Mouse (Mus musculus): ENCODE results near the gene Cacnb2. TPM values are rescaled to one million over a fixed set of nuclear protein-coding genes. Genes with fewer than 3 reads are reported as not detected.

Cacnb2 gene
- polyA plus RNA-seq, 1 experiment from 2014 or later: 12.2 TPM

DNA sequence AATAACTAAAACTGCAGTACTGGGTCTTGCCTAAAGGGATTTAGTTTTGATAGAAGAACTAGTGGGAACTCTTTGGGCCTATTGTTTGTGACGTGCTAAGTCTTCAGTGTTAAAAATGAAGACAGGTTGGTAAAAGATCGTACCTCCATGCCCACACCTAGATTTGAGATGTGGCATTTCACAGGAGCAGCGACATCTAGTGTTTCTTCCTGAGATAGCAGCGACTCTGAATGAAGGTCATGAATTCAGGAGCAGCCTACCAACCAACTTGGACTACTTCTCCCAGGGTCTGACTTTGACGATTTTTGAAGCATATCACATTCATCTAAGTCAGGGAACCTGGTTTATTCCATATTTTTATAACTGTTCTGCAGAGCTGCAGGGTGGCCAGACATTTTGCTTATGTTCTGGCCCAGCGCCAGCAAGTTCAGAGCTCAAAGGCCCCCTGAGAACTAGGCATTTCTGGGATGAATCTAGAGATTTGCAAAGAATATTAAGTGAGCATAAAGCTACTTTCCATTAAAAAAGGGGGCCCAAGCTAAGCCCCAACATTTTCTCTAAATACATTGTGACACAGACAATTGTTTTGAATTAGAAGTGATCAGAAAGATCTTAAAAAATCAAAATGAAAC is 74.1 kb downstream of the Cacnb2 start:
- Histone ChIP-seq H3K4me2 (0 out of 2 replicates have a peak overlapping the region, but pooled peaks have one; percentile 6), H3K27ac (ENCODE audit: low read depth, low read length) (no peak overlapping the region), H3K36me3 (ENCODE audit: control insufficient read depth, insufficient read depth, low read length) (no peaks in the 10 kb centered on the region), H3K4me1 (ENCODE audit: control insufficient read depth, insufficient read depth, low read length) (0 out of 2 replicates have a peak, but pooled peaks cover 5% of the 10 kb centered on the region), H3K9me3 (replicated peaks; ENCODE audit: control insufficient read depth, low read length) (no peaks in the 10 kb centered on the region), H3K27me3 (ENCODE audit: control insufficient read depth, insufficient read depth, low read length) (no peaks in the 10 kb centered on the region), H3K4me3 (ENCODE audit: low read depth, low read length) (no peak overlapping the region), H3K9ac (ENCODE audit: low read depth, low read length) (no peak overlapping the region)
- WGBS (ENCODE audit: insufficient replicate concordance): 18% methylated on average over 6 of the region's 6 CpGs
- ATAC-seq (replicated peaks; ENCODE audit: insufficient number of reproducible peaks, low FRiP score, low TSS enrichment): no peak

DNA sequence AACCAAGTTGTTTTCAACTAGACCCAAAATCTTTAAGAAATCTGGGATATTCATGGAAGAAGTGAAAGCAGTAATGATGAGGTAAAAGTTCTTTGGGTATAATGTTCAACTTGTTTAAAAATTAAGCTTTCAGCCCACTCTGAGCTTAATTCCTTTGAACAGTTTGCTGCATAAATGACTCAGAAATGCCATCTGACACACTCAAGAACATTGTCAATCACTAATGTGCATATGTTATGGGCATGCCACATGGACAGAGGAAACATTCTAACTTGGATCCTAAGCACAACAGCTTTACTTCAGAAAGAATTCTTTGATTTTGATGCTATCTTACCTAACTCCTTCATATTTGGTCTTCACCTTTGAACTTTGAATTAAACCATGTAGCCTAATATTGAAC is 81.3 kb downstream of the Cacnb2 start:
- H3K4me3 ChIP-seq (ENCODE audit: low read depth, low read length): no peak overlapping the region
- H3K27me3 ChIP-seq (ENCODE audit: control insufficient read depth, insufficient read depth, low read length): no peaks in the 10 kb centered on the region
- H3K9ac ChIP-seq (ENCODE audit: low read depth, low read length): no peak overlapping the region
- no peaks in the 10 kb centered on the region for H3K36me3 ChIP-seq (ENCODE audit: control insufficient read depth, insufficient read depth, low read length)
- no peak overlapping the region for H3K27ac ChIP-seq (ENCODE audit: low read depth, low read length)
- ATAC-seq (replicated peaks; ENCODE audit: insufficient number of reproducible peaks, low FRiP score, low TSS enrichment): no peak
- no peaks in the 10 kb centered on the region for H3K9me3 ChIP-seq (replicated peaks; ENCODE audit: control insufficient read depth, low read length)
- no peaks in the 10 kb centered on the region; the same call in 1 of the 2 replicates for H3K4me1 ChIP-seq (ENCODE audit: control insufficient read depth, insufficient read depth, low read length)
- H3K4me2 ChIP-seq: no peak overlapping the region

DNA sequence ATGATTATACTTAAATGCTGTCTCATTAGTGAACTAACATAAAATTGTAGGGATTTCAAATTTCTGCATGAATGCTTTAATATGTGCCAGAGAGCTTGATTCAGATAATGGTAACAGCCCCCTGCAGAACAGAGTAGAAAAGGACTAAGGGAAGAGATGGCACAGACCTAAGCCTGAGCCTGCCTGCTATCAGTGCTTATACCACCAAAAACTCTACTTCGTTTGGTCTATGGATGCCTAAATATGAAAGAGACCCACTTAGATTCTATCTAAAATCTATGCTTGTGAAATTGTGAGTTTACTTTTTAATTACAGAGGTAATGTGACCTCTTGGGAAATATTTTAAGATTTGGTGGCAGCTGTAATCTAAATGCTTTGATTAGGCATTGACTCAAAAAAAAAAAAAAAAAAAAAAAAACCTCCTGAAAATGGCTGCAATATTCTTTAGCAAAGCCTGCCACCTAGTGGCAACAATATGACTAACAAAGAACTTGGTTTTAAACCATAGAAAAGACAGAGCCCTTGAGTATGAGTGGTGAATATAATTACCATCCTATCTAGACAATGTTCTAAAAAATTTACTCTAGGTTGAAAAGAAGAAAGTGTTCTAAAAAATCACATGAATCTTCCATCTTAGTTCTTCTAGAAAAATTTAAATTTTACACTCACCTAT is 100.2 kb downstream of the Cacnb2 start:
- no peak overlapping the region for H3K27ac ChIP-seq (ENCODE audit: low read depth, low read length)
- H3K4me3 ChIP-seq (ENCODE audit: low read depth, low read length): no peak overlapping the region
- WGBS (ENCODE audit: insufficient replicate concordance): 62% methylated on average over 1 of the region's 1 CpGs
- no peak overlapping the region for H3K4me2 ChIP-seq
- no peaks in the 10 kb centered on the region for H3K4me1 ChIP-seq (ENCODE audit: control insufficient read depth, insufficient read depth, low read length)
- no peaks in the 10 kb centered on the region for H3K27me3 ChIP-seq (ENCODE audit: control insufficient read depth, insufficient read depth, low read length)
- H3K9me3 ChIP-seq (replicated peaks; ENCODE audit: control insufficient read depth, low read length): no peaks in the 10 kb centered on the region
- H3K9ac ChIP-seq (ENCODE audit: low read depth, low read length): no peak overlapping the region
- no peaks in the 10 kb centered on the region for H3K36me3 ChIP-seq (ENCODE audit: control insufficient read depth, insufficient read depth, low read length)
- no peak for ATAC-seq (replicated peaks; ENCODE audit: insufficient number of reproducible peaks, low FRiP score, low TSS enrichment)

DNA sequence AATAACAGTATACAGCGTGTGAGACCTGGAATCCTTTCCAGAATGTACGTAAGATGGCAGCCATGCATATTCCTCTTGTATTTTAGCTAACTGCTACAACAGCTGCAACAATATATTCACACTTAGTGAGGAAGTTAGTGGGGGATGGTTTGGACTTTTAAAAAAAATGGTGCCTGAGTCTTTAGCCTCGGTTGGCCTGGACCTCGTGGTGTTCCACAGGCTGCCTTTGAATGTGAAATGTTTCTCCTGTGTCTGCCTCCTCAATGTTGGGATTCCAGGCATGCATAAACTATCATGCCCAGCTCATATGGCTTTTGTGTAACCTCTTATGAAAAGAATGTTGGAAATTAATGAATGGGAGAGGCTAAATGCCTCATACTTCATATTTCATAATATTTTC is 100.8 kb downstream of the Cacnb2 start:
- Histone ChIP-seq H3K4me3 (ENCODE audit: low read depth, low read length) (no peak overlapping the region), H3K9ac (ENCODE audit: low read depth, low read length) (no peak overlapping the region), H3K36me3 (ENCODE audit: control insufficient read depth, insufficient read depth, low read length) (no peaks in the 10 kb centered on the region), H3K4me2 (no peak overlapping the region), H3K27me3 (ENCODE audit: control insufficient read depth, insufficient read depth, low read length) (no peaks in the 10 kb centered on the region), H3K4me1 (ENCODE audit: control insufficient read depth, insufficient read depth, low read length) (no peaks in the 10 kb centered on the region), H3K27ac (ENCODE audit: low read depth, low read length) (no peak overlapping the region), H3K9me3 (replicated peaks; ENCODE audit: control insufficient read depth, low read length) (no peaks in the 10 kb centered on the region)
- no peak for ATAC-seq (replicated peaks; ENCODE audit: insufficient number of reproducible peaks, low FRiP score, low TSS enrichment)
- WGBS (ENCODE audit: insufficient replicate concordance): 83% methylated on average over 4 of the region's 4 CpGs

DNA sequence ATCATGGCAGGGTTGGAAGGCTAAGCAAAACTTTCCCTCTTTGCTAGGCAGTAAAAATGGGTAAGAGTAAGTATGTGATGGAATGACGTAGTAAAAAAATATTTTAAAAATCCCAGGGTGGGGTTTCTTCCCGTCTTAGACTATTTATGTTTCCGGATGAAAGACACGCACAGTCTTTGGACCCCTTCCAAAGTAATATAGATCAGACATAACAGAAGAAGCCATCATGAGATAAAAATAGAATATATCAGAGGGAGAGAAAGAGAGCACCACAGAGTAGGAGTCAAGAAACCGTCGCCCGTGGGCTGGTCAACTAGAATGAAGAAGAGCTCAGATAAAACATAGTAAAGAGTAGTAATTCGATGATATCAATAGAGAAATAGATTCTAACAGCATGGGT is 107.4 kb downstream of the Cacnb2 start:
- Histone ChIP-seq H3K27me3 (ENCODE audit: control insufficient read depth, insufficient read depth, low read length) (no peaks in the 10 kb centered on the region), H3K36me3 (ENCODE audit: control insufficient read depth, insufficient read depth, low read length) (no peaks in the 10 kb centered on the region), H3K9me3 (replicated peaks; ENCODE audit: control insufficient read depth, low read length) (no peaks in the 10 kb centered on the region), H3K4me2 (no peak overlapping the region), H3K4me3 (ENCODE audit: low read depth, low read length) (no peak overlapping the region), H3K4me1 (ENCODE audit: control insufficient read depth, insufficient read depth, low read length) (no peaks in the 10 kb centered on the region), H3K9ac (ENCODE audit: low read depth, low read length) (no peak overlapping the region), H3K27ac (ENCODE audit: low read depth, low read length) (no peak overlapping the region)
- no peak for ATAC-seq (replicated peaks; ENCODE audit: insufficient number of reproducible peaks, low FRiP score, low TSS enrichment)
- WGBS (ENCODE audit: insufficient replicate concordance): 74% methylated on average over 8 of the region's 8 CpGs

DNA sequence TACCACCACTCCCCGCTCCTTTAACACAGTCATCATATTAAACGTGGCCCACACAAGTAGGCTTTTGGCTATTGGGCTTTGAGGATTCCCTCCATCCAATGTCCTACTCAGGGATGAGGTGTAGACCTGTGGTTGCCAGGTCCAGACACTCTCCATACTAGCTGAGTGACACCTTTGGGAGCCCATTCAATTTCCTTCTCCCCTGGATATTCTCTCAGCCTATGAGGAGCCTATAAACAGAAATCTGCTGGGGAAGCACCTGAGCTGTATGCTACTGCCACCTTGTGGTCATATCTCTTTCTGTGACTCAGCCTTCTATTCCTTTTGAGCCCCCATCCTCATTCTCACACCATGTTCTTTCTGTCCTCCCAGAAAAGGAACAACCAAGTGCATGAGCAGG is 108.9 kb downstream of the Cacnb2 start:
- Histone ChIP-seq H3K36me3 (ENCODE audit: control insufficient read depth, insufficient read depth, low read length) (no peaks in the 10 kb centered on the region), H3K27me3 (ENCODE audit: control insufficient read depth, insufficient read depth, low read length) (no peaks in the 10 kb centered on the region), H3K4me1 (ENCODE audit: control insufficient read depth, insufficient read depth, low read length) (no peaks in the 10 kb centered on the region), H3K27ac (ENCODE audit: low read depth, low read length) (no peak overlapping the region), H3K4me3 (ENCODE audit: low read depth, low read length) (no peak overlapping the region), H3K4me2 (no peak overlapping the region), H3K9ac (ENCODE audit: low read depth, low read length) (no peak overlapping the region), H3K9me3 (replicated peaks; ENCODE audit: control insufficient read depth, low read length) (no peaks in the 10 kb centered on the region)
- 81% methylated on average over 2 of the region's 2 CpGs for WGBS (ENCODE audit: insufficient replicate concordance)
- ATAC-seq (replicated peaks; ENCODE audit: insufficient number of reproducible peaks, low FRiP score, low TSS enrichment): no peak

DNA sequence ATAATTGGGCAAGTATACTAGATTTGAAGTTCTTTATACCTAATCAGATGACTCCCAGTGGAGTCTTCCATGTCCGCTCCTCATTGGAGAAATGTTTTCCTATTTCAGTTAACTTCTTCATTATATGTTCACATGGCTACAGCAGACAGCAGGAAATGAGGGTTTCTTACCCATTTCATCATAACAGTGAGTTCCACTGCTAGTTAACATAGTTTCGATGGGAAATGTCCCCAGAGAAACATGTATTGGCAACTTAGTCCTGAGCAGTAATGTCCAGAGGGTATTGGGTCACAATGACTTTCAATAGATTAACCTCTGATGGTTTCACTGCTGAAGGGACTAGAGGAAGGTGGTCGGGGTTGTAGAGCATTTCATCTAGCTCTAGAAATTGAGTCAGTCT is 110.2 kb downstream of the Cacnb2 start:
- H3K27ac ChIP-seq (ENCODE audit: low read depth, low read length): no peak overlapping the region
- WGBS (ENCODE audit: insufficient replicate concordance): 89% methylated on average over 3 of the region's 3 CpGs
- H3K9ac ChIP-seq (ENCODE audit: low read depth, low read length): no peak overlapping the region
- no peaks in the 10 kb centered on the region for H3K9me3 ChIP-seq (replicated peaks; ENCODE audit: control insufficient read depth, low read length)
- no peak for ATAC-seq (replicated peaks; ENCODE audit: insufficient number of reproducible peaks, low FRiP score, low TSS enrichment)
- H3K4me2 ChIP-seq: no peak overlapping the region
- H3K4me3 ChIP-seq (ENCODE audit: low read depth, low read length): no peak overlapping the region
- no peaks in the 10 kb centered on the region for H3K27me3 ChIP-seq (ENCODE audit: control insufficient read depth, insufficient read depth, low read length)
- H3K4me1 ChIP-seq (ENCODE audit: control insufficient read depth, insufficient read depth, low read length): no peaks in the 10 kb centered on the region
- H3K36me3 ChIP-seq (ENCODE audit: control insufficient read depth, insufficient read depth, low read length): no peaks in the 10 kb centered on the region

DNA sequence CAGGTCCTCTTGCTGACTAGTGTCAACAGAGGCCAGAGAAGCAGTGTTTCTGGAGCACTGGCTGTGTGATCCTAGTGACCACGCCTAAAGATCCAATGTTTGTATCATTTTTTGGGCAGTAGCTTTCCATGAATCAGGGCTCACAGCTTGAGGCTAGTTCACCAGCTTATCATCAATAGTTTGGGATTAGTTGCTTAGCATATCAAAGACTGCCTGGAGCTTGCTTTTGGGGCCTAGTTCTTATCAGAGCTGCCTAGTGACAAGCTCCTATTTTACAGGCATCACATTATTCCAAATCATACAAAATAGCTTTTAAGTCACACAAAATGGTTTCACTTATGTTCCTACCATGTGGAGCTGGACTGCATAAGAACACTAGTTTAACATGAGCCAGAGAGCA is 113.8 kb downstream of the Cacnb2 start:
- Histone ChIP-seq H3K9ac (ENCODE audit: low read depth, low read length) (no peak overlapping the region), H3K4me1 (ENCODE audit: control insufficient read depth, insufficient read depth, low read length) (no peaks in the 10 kb centered on the region), H3K4me3 (ENCODE audit: low read depth, low read length) (no peak overlapping the region), H3K27ac (ENCODE audit: low read depth, low read length) (no peak overlapping the region), H3K36me3 (ENCODE audit: control insufficient read depth, insufficient read depth, low read length) (no peaks in the 10 kb centered on the region), H3K27me3 (ENCODE audit: control insufficient read depth, insufficient read depth, low read length) (no peaks in the 10 kb centered on the region), H3K9me3 (replicated peaks; ENCODE audit: control insufficient read depth, low read length) (no peaks in the 10 kb centered on the region), H3K4me2 (no peak overlapping the region)
- WGBS (ENCODE audit: insufficient replicate concordance): 56% methylated on average over 1 of the region's 1 CpGs
- no peak for ATAC-seq (replicated peaks; ENCODE audit: insufficient number of reproducible peaks, low FRiP score, low TSS enrichment)

DNA sequence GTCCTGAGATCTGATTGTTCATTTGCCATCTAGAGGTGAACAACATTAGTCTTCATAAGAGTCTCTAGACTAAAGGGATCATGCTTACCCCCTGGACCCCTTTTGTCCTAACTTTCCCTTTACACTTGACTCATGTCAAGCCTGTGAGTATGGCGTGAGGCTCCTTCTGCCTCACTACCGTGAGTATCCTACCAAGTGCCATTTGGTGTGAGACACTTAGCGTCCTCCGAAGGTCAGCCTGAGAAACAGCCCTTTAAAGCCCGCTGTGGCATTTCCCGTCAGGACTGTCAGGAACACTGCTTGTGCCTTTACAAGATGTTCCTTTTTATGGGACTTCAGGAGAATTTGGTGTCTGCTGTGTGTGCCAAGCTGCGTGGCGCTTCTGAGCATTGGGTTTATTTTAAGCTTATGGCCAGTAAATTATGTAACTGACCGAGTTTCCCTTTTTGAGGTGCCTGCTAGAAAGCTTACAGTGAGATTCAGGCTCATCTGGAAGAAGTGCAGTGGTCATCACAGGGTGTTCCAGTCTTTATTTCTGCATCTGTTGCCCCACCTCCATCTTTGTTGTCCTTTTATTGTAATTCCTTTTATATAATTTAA is 116.3 kb downstream of the Cacnb2 start:
- no peak overlapping the region for H3K27ac ChIP-seq (ENCODE audit: low read depth, low read length)
- no peak overlapping the region for H3K4me2 ChIP-seq
- no peak overlapping the region for H3K9ac ChIP-seq (ENCODE audit: low read depth, low read length)
- no peaks in the 10 kb centered on the region for H3K27me3 ChIP-seq (ENCODE audit: control insufficient read depth, insufficient read depth, low read length)
- no peaks in the 10 kb centered on the region for H3K9me3 ChIP-seq (replicated peaks; ENCODE audit: control insufficient read depth, low read length)
- no peaks in the 10 kb centered on the region for H3K4me1 ChIP-seq (ENCODE audit: control insufficient read depth, insufficient read depth, low read length)
- no peaks in the 10 kb centered on the region for H3K36me3 ChIP-seq (ENCODE audit: control insufficient read depth, insufficient read depth, low read length)
- no peak for ATAC-seq (replicated peaks; ENCODE audit: insufficient number of reproducible peaks, low FRiP score, low TSS enrichment)
- 83% methylated on average over 9 of the region's 9 CpGs for WGBS (ENCODE audit: insufficient replicate concordance)
- no peak overlapping the region for H3K4me3 ChIP-seq (ENCODE audit: low read depth, low read length)

Data from heart, embryonic 11.5 days (tissue).